Mouse (Mus musculus) lung, postnatal 25 days (tissue): ENCODE data around the gene Sumo3.

ENCODE experiments used
- DNase-seq: peaks from one replicate; pipeline ENCODE4 v3.0.0; 2022; ENCODE audit warnings: low spot score

The Sumo3 gene

DNA sequence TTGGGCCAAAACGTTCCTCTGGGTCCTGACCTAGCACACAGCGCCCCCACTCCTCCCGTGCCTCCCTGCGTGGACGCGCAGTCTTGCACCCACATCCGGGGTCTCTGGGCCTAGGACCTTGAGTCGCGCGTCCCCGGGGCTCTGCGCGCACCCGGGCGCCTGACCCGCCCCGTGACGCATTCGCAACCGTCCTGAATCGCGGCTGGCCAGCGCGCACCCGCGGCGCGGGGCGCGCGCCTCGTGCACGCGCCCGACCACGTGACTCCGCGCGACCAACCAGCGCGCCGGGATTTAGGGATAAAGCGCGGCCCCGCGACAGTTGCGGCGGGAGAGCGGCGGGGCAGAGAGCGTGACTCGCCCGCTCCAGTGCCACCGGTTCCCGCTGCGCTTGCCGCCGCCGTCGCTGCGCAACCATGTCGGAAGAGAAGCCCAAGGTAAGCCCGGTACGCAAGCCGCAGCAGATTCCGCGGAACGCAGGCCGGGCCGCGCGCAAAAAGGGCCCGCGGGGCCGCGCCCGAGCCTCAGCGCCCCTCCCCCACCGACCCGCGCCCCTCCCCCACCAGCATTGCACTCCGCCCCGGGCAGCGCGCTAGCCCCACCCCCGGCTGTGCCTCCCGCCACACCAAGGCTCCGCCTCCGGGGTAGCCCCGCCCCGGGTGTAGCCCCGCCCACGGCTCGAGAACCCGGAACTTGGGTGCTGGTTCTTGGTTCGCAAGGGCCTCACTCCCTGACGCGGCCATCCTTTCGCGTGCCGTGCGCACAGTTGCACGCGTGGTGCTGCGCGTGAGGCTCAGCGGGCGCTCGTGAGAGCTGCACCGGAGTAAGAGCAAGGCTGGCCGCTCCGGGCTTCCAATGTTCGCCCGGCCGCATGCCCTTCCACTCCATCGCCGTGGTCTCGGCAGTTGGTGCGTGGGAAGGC, at the start of gene Sumo3, which contains the start of gene Gm49325:
TSS of gene Sumo3 (plus strand) at position 190 of the 919 bp plus-strand sequence.
TSS of gene Gm49325 (plus strand) at position 290 of the 919 bp plus-strand sequence.
- peak; percentile 98 for DNase-seq

DNA sequence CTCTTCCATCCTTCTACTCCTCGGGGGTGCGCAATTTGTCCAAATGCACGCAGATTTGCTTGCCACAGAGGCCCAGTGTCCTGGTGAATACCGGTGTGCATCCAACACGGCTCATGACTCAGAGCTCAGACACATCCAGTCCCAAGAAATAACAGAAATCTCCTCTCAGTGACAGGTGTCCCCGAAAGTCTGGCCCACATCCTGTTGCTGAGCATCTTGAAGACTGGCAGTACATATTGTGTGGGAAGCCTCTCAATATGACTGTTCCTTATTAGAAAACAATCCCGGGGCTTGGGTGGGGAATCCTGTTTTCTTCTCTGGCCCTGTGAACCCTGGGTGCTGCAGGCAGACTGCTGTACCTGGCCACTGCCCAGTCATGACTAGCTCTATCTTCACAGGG, 49.3 kb upstream of the Sumo3 start:
- no peak for DNase-seq

DNA sequence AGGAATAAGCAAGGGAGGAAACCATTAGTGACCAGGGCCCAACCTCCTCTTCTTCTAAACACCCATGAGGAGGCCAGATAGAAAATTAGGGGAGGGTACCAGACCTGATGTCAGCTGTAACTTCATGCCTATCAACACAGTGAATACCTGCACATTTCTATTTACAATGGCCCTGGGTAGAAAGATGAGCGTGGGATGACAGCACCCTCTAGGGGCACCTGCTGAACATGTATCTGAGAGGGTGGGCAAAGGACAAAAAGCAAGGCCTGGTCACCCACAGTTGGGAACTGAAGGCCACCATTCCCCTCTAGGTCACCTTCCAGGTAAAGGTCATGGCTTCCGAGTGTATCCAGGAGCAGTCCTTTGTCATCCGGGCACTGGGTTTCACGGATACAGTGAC, 48.3 kb upstream of the Sumo3 start:
- no peak for DNase-seq

DNA sequence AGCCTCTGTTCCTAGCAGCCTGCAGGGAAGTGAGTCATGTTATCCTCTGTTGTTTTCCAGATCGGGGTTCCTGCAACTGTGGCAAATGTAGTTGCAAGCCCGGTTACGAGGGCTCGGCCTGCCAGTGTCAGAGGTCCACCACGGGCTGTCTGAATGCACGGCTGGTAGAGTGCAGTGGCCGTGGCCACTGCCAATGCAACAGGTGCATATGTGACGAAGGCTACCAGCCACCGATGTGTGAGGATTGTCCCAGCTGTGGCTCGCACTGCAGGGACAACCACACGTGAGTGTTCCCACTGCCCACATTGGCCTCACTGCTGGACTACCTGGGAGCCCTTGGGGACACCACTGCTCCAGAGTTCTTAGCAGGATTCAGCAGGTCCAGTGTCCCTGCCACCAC, 45.8 kb upstream of the Sumo3 start:
- DNase-seq = no peak

DNA sequence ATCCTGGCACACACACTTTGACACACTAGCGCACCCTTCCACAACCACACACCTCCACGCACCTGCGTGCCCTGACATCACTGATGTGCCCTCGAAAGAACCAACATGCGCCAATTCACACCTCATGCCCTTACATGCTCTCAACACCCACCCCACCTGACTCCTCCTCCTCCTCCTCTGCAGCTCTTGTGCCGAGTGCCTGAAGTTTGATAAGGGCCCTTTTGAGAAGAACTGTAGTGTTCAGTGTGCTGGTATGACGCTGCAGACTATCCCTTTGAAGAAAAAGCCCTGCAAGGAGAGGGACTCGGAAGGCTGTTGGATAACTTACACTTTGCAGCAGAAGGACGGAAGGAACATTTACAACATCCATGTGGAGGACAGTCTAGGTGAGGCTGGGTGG, 45.1 kb upstream of the Sumo3 start:
- DNase-seq = no peak

DNA sequence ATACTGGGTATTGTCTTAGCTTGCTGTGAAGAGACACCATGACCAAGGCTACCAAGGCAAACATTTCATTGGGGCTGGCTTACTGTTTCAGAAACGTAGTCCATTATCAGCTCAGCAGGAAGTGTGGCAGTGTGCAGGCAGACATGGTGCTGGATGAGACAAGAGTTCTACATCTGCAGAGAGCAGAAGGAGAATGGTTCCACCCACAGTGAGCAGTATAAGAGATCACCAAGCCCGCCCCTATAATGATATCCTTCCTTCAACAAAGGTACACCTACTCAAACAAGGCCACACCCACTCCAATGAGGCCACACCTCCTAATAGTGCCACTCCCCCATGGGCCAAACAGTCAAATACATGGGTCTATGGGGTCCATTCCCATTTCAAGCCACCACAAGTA, 44.4 kb upstream of the Sumo3 start:
- no peak for DNase-seq

DNA sequence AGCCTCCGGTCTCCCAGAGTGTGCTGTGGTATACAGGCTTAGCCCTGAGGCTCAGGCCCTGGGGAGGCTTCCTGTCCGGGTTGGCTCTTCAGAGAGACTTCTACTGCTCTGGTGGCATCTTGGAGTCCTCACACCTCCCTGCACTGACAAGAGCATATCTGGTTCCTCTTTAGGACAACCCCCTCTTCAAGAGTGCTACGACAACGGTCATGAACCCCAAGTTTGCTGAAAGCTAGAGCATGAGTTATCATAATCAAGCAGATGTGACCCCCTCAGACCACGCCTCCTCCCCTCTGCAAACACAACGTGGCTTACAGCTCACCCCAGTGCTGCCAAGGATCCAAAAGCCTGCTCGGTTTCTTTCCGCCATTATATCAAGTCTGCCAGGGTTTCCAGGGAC, 40.9 kb upstream of the Sumo3 start:
- DNase-seq = no peak

DNA sequence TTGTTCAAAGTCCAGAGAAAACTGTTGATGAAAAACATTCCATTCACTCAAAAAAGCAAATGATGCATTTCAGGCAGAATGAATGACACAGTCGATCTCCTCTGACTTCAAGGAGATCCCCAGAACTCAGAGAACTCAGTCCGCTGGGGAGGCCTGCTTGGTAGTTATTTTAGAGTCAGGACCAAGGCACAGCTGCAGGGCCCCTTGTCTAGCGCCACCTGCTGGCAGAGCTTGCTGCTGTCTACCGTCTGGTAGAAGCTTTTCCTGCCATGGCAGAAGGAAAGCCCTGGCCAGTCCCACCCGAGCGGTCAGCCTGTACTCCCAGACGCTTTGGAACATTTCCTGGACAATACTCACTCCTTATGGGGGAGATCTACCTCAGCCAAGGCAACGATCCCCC, 39.2 kb upstream of the Sumo3 start:
- DNase-seq = peak; percentile 88

DNA sequence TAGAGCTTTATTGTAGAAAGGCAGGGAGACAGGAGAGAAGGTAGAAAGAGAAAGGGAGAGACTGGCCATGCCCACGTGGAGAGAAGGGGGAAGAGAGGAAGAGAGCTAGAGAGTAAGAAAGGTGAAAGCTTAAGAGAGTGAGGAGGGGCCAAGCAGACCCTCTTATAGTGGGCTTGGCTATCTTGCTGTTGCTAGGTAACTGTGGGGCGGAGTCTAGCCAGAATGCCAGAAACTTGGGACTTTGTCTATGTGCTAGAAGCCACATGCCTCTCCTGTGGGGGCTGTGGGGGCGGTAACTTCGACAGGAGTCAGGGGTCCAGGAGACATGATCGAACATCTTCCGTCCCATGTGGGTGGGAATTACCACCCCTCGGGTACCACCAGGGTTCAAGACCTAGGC, 36.4 kb upstream of the Sumo3 start:
- no peak for DNase-seq

DNA sequence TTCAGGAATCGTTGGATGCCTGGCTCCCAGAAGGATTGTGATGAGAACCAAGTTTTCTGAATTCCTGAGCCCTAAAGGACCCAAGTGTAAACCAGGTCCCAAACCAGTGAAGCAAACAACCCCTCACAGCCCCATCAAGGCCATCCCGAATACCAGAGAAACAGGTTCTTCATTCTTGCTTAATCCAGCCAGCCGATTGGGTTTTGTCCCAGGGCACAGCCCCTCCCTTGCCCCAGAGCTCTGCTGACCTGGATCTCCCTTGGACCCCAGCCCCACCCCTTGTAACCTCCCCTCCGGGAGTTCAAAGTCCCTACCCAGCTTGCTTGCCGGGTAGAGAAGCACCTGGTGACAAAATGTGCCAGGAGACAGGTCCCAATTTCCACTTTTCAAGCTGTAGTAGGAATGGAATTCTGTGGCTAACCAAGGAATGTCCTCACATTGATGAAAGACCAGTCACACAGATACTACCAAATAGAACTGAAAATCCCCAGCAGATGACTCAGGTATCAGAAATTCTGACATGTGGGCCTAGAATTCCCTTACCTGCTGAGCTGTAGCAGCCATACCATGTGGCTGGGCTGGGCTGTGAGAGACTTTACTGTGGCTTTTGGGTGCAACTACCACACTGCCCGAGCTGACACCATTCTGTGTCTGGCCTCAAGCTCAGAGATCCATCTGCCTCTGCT, 35.8 kb upstream of the Sumo3 start:
- DNase-seq = no peak

DNA sequence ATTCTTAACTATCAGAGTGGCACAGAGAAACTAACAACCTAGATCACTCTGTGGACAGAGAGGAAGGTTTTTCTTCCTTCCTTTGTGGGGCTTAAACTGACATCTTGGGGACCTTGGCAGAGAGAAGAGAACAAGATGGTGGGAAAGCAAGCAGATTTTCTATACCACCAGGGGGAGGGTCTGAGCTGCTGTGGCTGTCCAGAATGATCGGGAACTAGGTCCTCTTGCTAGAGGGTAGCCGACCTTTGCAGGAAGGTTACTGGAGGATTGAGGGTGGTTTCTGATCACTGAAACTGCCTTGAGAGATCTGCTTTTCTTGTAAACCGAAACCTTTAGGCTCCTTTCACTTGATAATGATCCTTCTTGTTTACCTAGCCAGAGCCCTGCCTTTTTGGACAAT, 33.7 kb upstream of the Sumo3 start:
- no peak for DNase-seq

DNA sequence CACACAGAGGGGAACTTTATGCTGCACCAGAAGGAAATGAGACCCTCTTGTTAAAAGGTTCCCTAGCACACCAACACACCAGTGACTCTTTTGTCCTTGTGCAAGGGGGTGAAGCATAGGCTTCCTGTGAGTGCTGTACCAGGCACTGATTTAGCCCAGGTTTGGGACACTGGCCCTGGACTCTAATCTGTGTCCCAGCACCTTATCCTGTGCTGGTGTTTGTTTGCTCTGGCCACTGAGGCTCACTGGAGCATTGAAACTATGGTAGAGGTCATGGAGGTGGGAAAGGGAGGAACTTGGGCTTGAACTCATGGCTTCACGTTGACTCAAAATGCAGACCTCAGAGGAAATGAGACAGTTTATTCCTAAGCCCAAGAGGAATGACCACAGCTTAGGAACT, 32.7 kb upstream of the Sumo3 start:
- DNase-seq = no peak

DNA sequence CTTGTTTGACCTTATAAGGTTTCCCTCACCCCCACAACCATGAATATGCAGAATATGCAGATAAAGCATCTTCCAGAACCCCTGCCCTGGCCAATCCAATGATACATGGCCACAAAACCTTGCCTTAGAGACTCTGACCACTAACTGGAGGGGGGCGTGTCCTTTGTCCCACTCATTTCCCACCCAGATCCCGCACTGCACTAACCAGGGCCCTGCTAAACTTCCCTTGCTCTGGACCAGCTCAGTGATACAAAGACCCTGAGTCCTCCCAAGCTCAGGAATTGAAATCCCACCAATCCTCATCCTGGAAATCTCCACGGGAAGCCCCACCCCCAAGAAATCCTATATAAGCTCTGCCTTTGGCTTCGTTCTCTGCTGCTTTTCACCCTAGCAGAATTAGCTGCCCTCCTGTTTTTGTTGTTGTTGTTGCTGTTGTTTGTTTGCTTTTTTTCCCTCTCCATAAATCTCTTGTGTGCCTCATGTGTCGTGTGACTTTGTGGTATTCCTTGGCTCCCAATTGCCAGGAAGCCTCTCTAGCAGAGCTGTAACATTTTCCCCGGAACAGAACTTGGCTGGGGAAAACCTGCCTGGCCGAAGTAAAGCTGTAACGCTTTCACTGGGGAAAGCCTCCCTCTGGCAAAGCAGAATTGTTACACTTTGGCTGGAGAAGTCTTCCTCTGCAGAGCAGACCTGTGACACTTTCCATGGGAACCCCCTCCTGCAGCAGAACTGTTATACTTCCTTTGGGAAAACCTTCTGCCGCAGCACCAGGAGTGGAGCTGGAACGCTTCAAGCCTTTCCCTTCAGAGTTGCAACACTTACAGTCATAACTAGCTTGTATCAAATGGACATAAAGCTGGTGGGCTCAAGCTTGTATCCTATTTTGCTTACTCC, 25.6 kb upstream of the Sumo3 start:
- no peak for DNase-seq

DNA sequence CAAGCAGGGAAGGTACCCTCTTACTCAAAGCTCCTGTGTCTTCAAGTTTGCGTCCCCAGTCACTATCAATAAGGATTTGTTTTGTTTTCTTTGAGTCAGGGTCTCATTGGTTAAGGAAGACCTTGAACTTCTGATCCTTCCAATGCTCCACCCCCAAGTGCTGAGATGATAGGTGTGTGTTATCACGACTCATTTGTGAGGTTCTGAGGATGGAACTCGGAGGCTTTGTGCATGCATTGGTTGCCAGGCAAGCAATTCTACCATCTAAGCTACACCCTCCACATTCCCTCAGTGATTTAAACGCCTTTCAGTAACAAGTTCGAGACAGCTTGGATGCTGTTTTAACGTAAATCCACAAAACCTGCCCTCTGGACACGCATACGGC, 24.9 kb upstream of the Sumo3 start:
- no peak for DNase-seq

DNA sequence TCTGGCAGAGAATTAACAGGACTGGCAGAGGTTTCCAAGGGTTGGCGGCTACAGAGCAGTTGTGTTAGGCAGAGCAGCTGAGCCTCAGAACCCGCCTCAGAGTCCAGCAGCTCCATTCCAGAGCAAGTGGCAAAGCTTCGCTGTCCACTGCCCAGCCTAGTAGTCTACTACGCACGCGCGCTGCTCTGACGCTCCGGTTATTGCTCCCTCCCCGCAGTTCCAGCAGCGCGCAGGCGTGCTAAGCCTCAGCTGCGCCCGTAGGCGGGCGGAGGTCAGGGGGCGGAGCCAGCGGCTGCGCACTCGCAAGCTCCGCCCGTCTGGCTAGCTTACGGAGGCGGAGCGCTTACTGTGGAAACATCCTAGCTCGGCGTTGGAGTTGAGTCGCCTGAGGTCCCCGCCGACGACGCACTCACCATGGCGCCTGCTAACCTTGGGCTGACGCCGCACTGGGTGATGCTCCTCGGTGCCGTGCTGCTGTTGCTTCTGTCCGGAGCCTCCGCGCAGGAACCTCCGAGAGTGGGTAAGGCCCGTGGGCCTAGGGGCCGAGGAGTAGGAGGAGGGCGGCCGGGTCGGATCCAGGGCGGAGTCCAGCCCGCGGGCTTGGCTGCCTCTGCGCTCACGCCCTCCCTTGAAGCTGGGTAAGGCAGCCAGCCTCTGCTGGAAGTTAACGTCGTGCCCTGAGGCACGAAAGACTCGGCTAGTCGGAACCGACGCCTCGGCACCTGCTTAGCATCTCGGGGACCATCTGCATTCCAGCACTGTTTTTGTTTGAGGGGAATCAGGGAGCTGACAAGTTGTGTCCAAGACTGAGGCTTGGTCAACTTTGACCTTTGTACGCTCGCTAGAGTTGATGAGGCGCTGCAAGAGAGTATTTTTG, 24.3 kb upstream of the Sumo3 start, which contains the start of gene Pttg1ip:
TSS of gene Pttg1ip (plus strand) at position 313 of the 877 bp plus-strand sequence.
- DNase-seq = peak; percentile 96

DNA sequence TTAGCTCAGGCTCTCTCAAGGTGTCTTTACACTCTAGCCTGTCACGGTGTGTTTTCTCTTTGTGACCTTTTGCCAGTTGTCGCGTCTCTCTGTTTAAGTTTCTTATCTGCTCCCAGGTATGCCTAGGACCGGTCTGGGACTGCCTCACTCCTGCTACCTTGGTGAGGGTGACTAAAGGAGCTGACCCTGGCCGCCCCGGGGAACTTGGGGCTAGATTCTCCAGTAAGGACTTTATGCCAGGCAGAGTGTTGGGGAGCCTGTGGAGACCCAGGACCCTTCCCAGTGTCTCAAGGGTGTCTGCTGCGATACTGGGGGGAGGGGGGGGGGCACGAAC, 23.6 kb upstream of the Sumo3 start:
- no peak for DNase-seq

DNA sequence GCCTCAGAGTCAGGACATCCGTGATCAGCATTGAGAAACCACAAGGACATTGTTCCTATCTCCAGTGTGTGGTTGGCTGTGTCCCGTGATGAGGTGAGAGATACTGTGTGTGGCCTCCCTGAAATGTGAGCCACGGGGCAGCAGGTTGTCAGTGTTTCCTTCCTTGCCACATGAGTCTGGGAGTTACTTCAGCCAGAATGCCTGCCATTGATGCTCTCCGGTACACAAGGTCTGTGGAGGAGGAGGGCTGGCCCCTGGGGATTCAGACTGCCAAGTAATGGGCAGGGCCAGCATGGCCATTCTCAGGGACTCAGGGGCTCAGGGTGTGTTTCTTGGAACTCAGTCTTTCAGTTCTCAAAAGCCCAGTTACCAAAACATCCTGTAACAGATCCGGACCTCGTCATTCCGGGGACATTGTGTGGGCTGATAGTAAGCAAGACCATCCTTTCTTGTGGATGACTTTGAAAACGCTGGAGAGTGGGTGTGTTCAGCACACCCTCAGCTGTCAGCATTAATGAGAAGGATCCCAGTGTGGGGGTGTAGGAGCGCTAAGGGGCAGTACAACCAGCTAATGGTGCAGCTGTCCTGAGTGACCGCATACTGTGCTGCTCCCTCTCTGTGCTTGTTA, 22.0 kb upstream of the Sumo3 start:
- DNase-seq = peak; percentile 67

DNA sequence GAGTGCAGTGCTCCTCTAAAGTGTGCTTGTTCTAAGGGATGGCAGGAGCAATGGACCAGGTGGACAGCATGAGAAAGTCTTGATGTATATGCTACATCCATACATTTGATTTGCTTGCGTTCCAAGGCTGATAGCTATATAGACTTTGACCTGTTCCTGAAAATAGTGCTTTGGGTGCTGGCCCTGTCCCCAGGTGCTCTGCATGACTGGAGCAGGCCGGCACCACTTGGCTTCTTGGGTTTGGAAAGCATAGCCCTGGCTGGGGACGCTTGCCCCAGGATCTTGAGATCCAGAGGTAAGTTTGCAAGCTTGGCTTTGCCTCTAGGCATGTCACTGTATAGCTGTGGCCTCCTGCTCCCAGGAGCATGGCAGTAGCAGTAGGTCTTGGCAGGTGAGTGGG, 19.3 kb upstream of the Sumo3 start:
- no peak for DNase-seq

DNA sequence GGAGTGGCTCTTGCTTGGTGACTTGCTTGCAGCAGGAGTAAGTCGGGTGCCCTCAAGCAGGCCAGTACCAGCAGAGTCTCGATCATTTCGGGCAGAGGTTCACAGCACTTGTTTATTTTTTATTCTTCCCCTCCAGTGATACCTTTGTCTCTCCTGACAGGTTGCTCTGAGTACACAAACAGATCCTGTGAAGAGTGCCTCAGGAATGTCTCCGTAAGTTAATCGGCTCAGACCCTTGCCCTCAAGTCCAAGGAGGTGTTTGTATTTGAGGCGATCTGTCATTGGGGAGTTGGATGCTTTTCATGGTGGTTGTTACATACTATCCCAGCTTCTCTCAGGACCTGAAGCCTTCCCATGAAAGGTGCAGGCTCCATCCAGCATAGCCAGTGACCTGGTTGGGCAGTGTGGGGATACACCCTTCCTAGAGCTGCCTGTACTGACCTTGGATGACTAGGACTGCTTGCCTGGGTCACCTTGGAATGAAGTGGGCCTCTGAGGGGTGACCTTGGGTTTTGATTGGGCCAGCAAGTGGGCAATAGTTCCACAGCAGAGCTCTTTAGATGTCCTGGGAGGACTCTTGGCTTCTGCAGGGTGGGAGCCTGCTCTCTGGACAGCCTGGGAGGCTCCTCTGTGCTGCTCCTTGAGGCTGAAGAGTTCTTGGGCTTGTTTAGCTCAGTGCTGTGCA, 18.7 kb upstream of the Sumo3 start:
- no peak for DNase-seq

DNA sequence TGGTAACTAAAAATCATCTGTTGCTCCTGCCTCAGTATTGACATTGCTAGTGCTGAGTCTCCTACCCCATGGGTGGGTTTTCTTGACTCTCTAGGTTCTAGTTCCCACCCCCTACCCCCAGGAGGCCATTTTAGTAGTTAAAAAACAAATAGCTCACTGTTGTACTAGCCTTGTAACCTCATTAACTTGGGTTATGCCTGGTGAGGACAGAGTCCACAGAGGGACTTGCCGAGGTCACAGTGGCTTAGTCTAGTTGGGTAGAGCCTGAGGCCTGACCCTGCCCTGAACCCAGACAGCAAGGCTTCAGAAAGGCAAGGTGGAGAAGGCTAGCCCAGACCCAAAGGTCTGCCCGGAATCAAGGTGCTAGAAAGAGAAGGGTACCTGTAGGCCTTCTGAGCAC, 17.9 kb upstream of the Sumo3 start:
- DNase-seq = no peak
